Mouse (Mus musculus) liver, adult 2 months (tissue): ENCODE measurements around the gene Tarsl2.

Experiments
- CTCF ChIP-seq: fragments of 200-500 bp; IDR thresholded peaks from 2 replicates; pipeline ENCODE4 v1.5.1; 2011; ENCODE audit warnings: low read depth, low read length, control low read depth
- POLR2A ChIP-seq: fragments of 200-500 bp; IDR thresholded peaks from 2 replicates; pipeline ENCODE4 v1.6.1; 2011; ENCODE audit warnings: low read length, control low read depth; ENCODE audit not compliant: insufficient read depth; ENCODE audit errors: extremely low read depth

GRCm38 (mm10) chr7:65663225-65663790 is 18.6 kb downstream of the Tarsl2 start:
- TF ChIP-seq CTCF: no peak
- TF ChIP-seq POLR2A: no peak
